Comparison of ENCODE assay signal across 21 mouse cellular contexts in genomic region chr11:119672041-119672440, GRCm38 (mm10).
DNase-seq lines count a peak whose midpoint lies in the region; ATAC-seq and TF ChIP-seq lines count a peak whose summit lies in the region.
"Had no signal": no experiment of that assay in that cellular context is flagged by ENCODE, and none has a peak within 500 bp of the region (broad histone marks: within the 10 kb centered on the region; RNA-seq: fewer than 3 reads in every experiment).

No protein-coding gene starts in this region.

- TF ChIP-seq EP300 in liver, embryonic 14.5 days (IDR thresholded peaks at IDR 0.05; ENCODE audit: low read depth): no peak

- peak overlapping the region; percentile 40; the same call in 1 of the 2 replicates for H3K4me2 ChIP-seq in liver, embryonic 11.5 days
- peak overlapping the region; percentile 59 for H3K4me2 ChIP-seq in liver, embryonic 14.5 days (ENCODE audit: low read depth)
- no peak overlapping the region for H3K4me2 ChIP-seq in forebrain, postnatal 0 days (ENCODE audit: low read depth)
- H3K4me2 ChIP-seq: embryonic facial prominence, embryonic 15.5 days; forebrain, embryonic 12.5 days; heart, embryonic 12.5 days; hindbrain, embryonic 14.5 days; intestine, embryonic 15.5 days had no signal

- DNase-seq in liver, embryonic 11.5 days (ENCODE audit: low spot score): no peak
- no peak for DNase-seq in liver
- DNase-seq in R1 (ENCODE audit: low read depth, low spot score): peak; percentile 85
- no peak for DNase-seq in liver, embryonic 14.5 days (ENCODE audit: low read depth in 3 of 3, low spot score in 3 of 3)
- no peak for DNase-seq in embryo, embryonic 10 days (ENCODE audit: low spot score)
- no peak for DNase-seq in kidney, adult 8-10 months
- DNase-seq in forebrain, postnatal 0 days: no peak
- DNase-seq: adrenal gland, adult 8-10 months; adrenal gland, postnatal 36 days; cerebellum, adult 2 months; cerebellum, postnatal 10 days; embryo, embryonic 11 days; heart, adult 18-20 months had no signal

- WGBS in liver, embryonic 11.5 days: 65% methylated on average over 2 of the region's 2 CpGs
- WGBS in liver, embryonic 14.5 days (ENCODE audit: insufficient replicate concordance): 48% methylated on average over 2 of the region's 2 CpGs
- 40% methylated on average over 2 of the region's 2 CpGs for WGBS in forebrain, postnatal 0 days

- H3K9ac ChIP-seq in liver, embryonic 11.5 days (ENCODE audit: low read depth, low read length): no peak overlapping the region
- H3K9ac ChIP-seq in liver, embryonic 14.5 days (replicated peaks): peak overlapping the region; percentile 44
- no peak overlapping the region for H3K9ac ChIP-seq in forebrain, postnatal 0 days
- H3K9ac ChIP-seq: embryonic facial prominence, embryonic 15.5 days; forebrain, embryonic 12.5 days; heart, embryonic 12.5 days; hindbrain, embryonic 14.5 days; intestine, embryonic 15.5 days had no signal

- no peak overlapping the region for H3K4me3 ChIP-seq in liver, embryonic 11.5 days (ENCODE audit: low read depth, low read length)
- H3K4me3 ChIP-seq in liver, embryonic 14.5 days (ENCODE audit: insufficient read depth in 1 of 2, low read depth in 2 of 2, low read length in 2 of 2): peak overlapping the region; percentile 50 to 78
- no peak overlapping the region for H3K4me3 ChIP-seq in forebrain, postnatal 0 days (ENCODE audit: low read depth, low read length)
- H3K4me3 ChIP-seq: embryonic facial prominence, embryonic 15.5 days; forebrain, embryonic 12.5 days; heart, embryonic 12.5 days; hindbrain, embryonic 10.5 days; intestine, embryonic 15.5 days had no signal

- H3K27ac ChIP-seq in liver, embryonic 11.5 days (ENCODE audit: low read depth, low read length): no peak overlapping the region
- peak overlapping the region; percentile 78; the same call in 1 of the 2 replicates for H3K27ac ChIP-seq in liver, embryonic 14.5 days
- H3K27ac ChIP-seq in forebrain, postnatal 0 days (ENCODE audit: low read depth, low read length): no peak overlapping the region
- H3K27ac ChIP-seq: embryonic facial prominence, embryonic 15.5 days; forebrain, embryonic 12.5 days; hindbrain, embryonic 14.5 days; intestine, embryonic 15.5 days had no signal

- H3K36me3 ChIP-seq in liver, embryonic 11.5 days (ENCODE audit: control insufficient read depth, insufficient read depth, low read length): peaks cover 4% of the 10 kb centered on the region; the same call in 1 of the 2 replicates
- no peaks in the 10 kb centered on the region for H3K36me3 ChIP-seq in liver, embryonic 14.5 days (replicated peaks; ENCODE audit: control insufficient read depth, insufficient read depth, low read depth)
- no peaks in the 10 kb centered on the region for H3K36me3 ChIP-seq in forebrain, postnatal 0 days (ENCODE audit: insufficient read depth)
- H3K36me3 ChIP-seq: embryonic facial prominence, embryonic 15.5 days; forebrain, embryonic 12.5 days; heart, embryonic 12.5 days; intestine, embryonic 15.5 days had no signal

- H3K9me3 ChIP-seq in liver, embryonic 11.5 days (ENCODE audit: control insufficient read depth, low read length): no peaks in the 10 kb centered on the region
- no peaks in the 10 kb centered on the region; the same call in 1 of the 2 replicates for H3K9me3 ChIP-seq in liver, embryonic 14.5 days (ENCODE audit: control insufficient read depth, low read length)
- no peaks in the 10 kb centered on the region for H3K9me3 ChIP-seq in forebrain, postnatal 0 days (ENCODE audit: low read length)
- H3K9me3 ChIP-seq: embryonic facial prominence, embryonic 15.5 days; hindbrain, embryonic 10.5 days; intestine, embryonic 15.5 days had no signal

- ATAC-seq in liver, embryonic 11.5 days (replicated peaks; ENCODE audit: low FRiP score): no peak
- no peak for ATAC-seq in liver, embryonic 14.5 days (ENCODE audit: insufficient read depth)
- ATAC-seq in forebrain, postnatal 0 days: no peak
- ATAC-seq: intestine, embryonic 15.5 days; Patski had no signal

- H3K27me3 ChIP-seq in liver, embryonic 11.5 days (replicated peaks; ENCODE audit: control insufficient read depth, insufficient read depth, low read length): no peaks in the 10 kb centered on the region
- H3K27me3 ChIP-seq in liver, embryonic 14.5 days (ENCODE audit: control insufficient read depth, insufficient read depth, low read length): no peaks in the 10 kb centered on the region
- H3K27me3 ChIP-seq in forebrain, postnatal 0 days (ENCODE audit: insufficient read depth, low read length): no peaks in the 10 kb centered on the region
- H3K27me3 ChIP-seq: CH12.LX; embryonic facial prominence, embryonic 15.5 days; forebrain, embryonic 12.5 days; heart, embryonic 12.5 days; intestine, embryonic 15.5 days; Patski had no signal

- peaks cover 31% of the 10 kb centered on the region for H3K4me1 ChIP-seq in liver, embryonic 11.5 days (replicated peaks; ENCODE audit: control insufficient read depth, insufficient read depth, low read length)
- peaks cover 22 to 53% of the 10 kb centered on the region in 2 experiments for H3K4me1 ChIP-seq in liver, embryonic 14.5 days (replicated peaks; ENCODE audit: control insufficient read depth in 2 of 2, insufficient read depth in 2 of 2, low read length in 1 of 2)
- no peaks in the 10 kb centered on the region for H3K4me1 ChIP-seq in forebrain, postnatal 0 days (ENCODE audit: insufficient read depth)

- TF ChIP-seq CTCF in liver, embryonic 14.5 days (IDR thresholded peaks at IDR 0.05; ENCODE audit: low read depth): no peak
- no peak for TF ChIP-seq CTCF in forebrain, postnatal 0 days (IDR thresholded peaks at IDR 0.05; ENCODE audit: low read depth)

Comparison
In these comparisons a context has a peak if more than half of its experiments do, and no peak if none do; other contexts are left out.
1. H3K4me3 ChIP-seq: peak in liver, embryonic 14.5 days (2 of 2); none in liver, embryonic 11.5 days (single experiment) and forebrain, postnatal 0 days (single experiment).